Mouse (Mus musculus) neural tube, embryonic 14.5 days (tissue): ENCODE measurements around the gene Usp6nl. TPM values are rescaled to one million over a fixed set of nuclear protein-coding genes. Genes with fewer than 3 reads are reported as not detected.

Experiments used
- ATAC-seq: fragments of 200-750 bp; cut with Nextera tagmentation; 2 replicates; pipeline ENCODE4 v1.8.0; 2017; ENCODE audit warnings: low read depth, mild to moderate bottlenecking, moderate TSS enrichment, moderate library complexity
- H3K27ac ChIP-seq: fragments of 300-500 bp; sonication (generic); 2 replicates; pipeline ENCODE4 v1.5.1; 2014; ENCODE audit warnings: low read depth, mild to moderate bottlenecking, control low read depth, low read length, moderate library complexity, mixed read lengths
- H3K27me3 ChIP-seq: fragments of 300-500 bp; sonication (generic); 2 replicates; pipeline ENCODE4 v1.6.1; 2014; ENCODE audit warnings: low read length; ENCODE audit not compliant: control insufficient read depth, insufficient read depth
- H3K36me3 ChIP-seq: fragments of 300-500 bp; sonication (generic); 2 replicates; pipeline ENCODE4 v1.6.1; 2014; ENCODE audit warnings: low read length, mixed read lengths; ENCODE audit not compliant: control insufficient read depth, insufficient read depth
- H3K4me1 ChIP-seq: fragments of 300-500 bp; sonication (generic); 2 replicates; pipeline ENCODE4 v1.6.1; 2014; ENCODE audit warnings: low read length; ENCODE audit not compliant: control insufficient read depth, insufficient read depth
- H3K4me2 ChIP-seq: fragments of 300-500 bp; sonication (generic); 2 replicates; pipeline ENCODE4 v1.6.1; 2014; ENCODE audit warnings: mild to moderate bottlenecking, low read depth, low read length, control low read depth
- H3K4me3 ChIP-seq: fragments of 300-500 bp; sonication (generic); 2 replicates; pipeline ENCODE4 v1.5.1; 2014; ENCODE audit warnings: low read depth, low read length, control low read depth, mixed read lengths
- H3K9ac ChIP-seq: fragments of 300-500 bp; sonication (generic); replicated peaks from 2 replicates; pipeline ENCODE4 v1.6.1; 2014; ENCODE audit warnings: low read depth, mild to moderate bottlenecking, control low read depth, low read length, mixed read lengths
- H3K9me3 ChIP-seq: fragments of 300-500 bp; sonication (generic); 2 replicates; pipeline ENCODE4 v1.6.1; 2016; ENCODE audit warnings: low read length; ENCODE audit not compliant: control insufficient read depth
- WGBS: fragments of 180-500 bp; shearing (Covaris S2); extraction: QIAGEN DNeasy Blood & Tissue Kit; methylation state at CpG from one replicate; pipeline ENCODE4 v1.1.7; 2014; 5-methylcytosine and 5-hydroxymethylcytosine counted together
- polyA plus RNA-seq: library from polyadenylated mRNA; unstranded; fragments of >200 nt; fragmentation: Nextera tagmentation; extraction: Ambion mirVana; gene quantifications from 2 replicates; pipeline ENCODE4 v1.2.1, GENCODE M21; 2014

Usp6nl gene
- polyA plus RNA-seq, 1 experiment from 2014 or later: 10.0 TPM

DNA sequence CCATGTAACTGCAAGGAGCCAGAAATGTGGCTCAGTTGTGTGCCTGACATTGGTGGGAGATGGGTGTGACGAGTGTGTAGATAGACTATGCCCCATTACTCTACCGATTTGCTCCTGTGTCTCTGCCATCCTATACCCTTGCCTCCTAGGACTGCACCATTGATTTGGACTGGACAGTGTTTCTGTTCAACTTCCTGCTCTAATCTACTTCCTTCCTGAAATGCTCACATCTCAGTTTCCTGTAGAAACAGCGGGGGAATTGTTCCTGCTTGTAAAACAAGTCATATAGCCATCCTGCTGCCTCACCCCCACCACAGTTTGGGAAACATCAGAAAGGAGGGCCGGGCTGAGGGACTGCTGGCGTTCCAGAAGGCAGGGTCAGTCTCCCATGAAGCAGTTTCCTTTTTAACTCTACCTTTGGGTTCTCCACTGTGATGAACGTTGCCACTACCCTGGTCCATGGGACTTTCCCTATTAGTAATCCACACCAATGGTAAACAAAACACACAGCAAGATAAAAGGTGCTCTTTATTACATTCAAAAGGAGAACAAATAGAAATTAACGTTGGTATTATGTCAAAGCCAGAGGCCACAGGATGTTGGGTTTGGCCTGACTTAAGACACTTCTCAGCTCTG lies 27.4 kb upstream of the Usp6nl start:
- Histone ChIP-seq H3K9me3 (no peaks in the 10 kb centered on the region), H3K9ac (no peak overlapping the region), H3K27me3 (no peaks in the 10 kb centered on the region), H3K4me2 (no peak overlapping the region), H3K4me3 (no peak overlapping the region), H3K4me1 (no peaks in the 10 kb centered on the region), H3K36me3 (no peaks in the 10 kb centered on the region), H3K27ac (no peak overlapping the region)
- 63% methylated on average over 7 of the region's 7 CpGs for WGBS
- no peak for ATAC-seq

DNA sequence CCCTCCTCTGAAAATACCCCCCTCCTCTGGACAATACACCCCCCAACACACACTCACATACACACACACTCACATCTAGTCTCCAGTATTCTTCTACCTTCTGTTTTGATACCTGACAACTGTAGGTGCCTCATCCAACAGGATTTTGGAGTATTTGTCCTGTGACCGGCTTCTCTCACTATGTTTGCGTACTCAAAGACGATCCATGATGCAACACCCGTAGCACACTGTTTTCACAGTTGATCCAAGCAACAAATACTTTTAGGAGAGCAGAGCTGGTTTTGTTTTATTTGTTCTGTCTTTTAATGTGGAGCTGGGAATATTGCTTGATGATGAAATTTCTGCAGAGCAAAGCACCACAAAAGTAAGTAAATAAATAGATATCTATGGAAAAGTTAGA lies 17.7 kb upstream of the Usp6nl start:
- ATAC-seq: no peak
- no peak overlapping the region for H3K9ac ChIP-seq
- no peaks in the 10 kb centered on the region for H3K9me3 ChIP-seq
- H3K4me3 ChIP-seq: no peak overlapping the region
- no peak overlapping the region for H3K27ac ChIP-seq
- no peaks in the 10 kb centered on the region for H3K36me3 ChIP-seq
- H3K4me1 ChIP-seq: no peaks in the 10 kb centered on the region
- no peaks in the 10 kb centered on the region for H3K27me3 ChIP-seq
- H3K4me2 ChIP-seq: no peak overlapping the region
- 95% methylated on average over 4 of the region's 4 CpGs for WGBS

GRCm38 (mm10) chr2:6306861-6307260 lies 15.6 kb upstream of the Usp6nl start:
- Histone ChIP-seq H3K27me3 (no peaks in the 10 kb centered on the region), H3K4me2 (no peak overlapping the region), H3K9me3 (no peaks in the 10 kb centered on the region), H3K36me3 (no peaks in the 10 kb centered on the region), H3K4me1 (no peaks in the 10 kb centered on the region), H3K4me3 (no peak overlapping the region), H3K27ac (no peak overlapping the region), H3K9ac (no peak overlapping the region)
- ATAC-seq: no peak
- 77% methylated on average over 3 of the region's 3 CpGs for WGBS

GRCm38 (mm10) chr2:6309373-6309821 lies 13.1 kb upstream of the Usp6nl start:
- no peak overlapping the region for H3K4me3 ChIP-seq
- H3K27ac ChIP-seq: no peak overlapping the region
- no peak overlapping the region for H3K4me2 ChIP-seq
- no peaks in the 10 kb centered on the region for H3K36me3 ChIP-seq
- WGBS: 82% methylated on average over 6 of the region's 6 CpGs
- H3K4me1 ChIP-seq: no peaks in the 10 kb centered on the region
- no peak for ATAC-seq
- no peaks in the 10 kb centered on the region for H3K9me3 ChIP-seq
- H3K9ac ChIP-seq: no peak overlapping the region
- no peaks in the 10 kb centered on the region for H3K27me3 ChIP-seq

DNA sequence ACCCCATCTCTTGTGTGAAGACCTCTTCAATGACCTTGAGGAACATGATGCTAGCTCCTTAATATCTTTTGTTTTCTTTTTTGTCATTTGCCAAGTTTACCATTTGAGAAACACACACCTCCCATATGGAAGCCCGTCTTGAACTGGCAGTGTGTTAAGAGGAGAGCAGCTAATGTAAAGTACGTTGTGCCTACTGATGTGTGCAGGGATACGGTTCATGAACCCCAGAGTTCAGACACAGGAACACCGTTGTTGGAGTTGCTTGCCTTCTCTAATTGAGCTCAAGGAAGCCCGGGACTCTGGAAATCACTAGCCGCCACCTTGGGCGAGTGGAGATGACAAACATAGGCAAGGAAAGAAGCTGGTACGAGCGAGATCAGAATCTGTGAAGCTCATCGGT lies 9.7 kb upstream of the Usp6nl start:
- WGBS: 92% methylated on average over 10 of the region's 10 CpGs
- no peak overlapping the region for H3K9ac ChIP-seq

GRCm38 (mm10) chr2:6313733-6314132 lies 8.7 kb upstream of the Usp6nl start:
- ATAC-seq: no peak
- Histone ChIP-seq H3K4me3 (no peak overlapping the region), H3K36me3 (no peaks in the 10 kb centered on the region), H3K27me3 (no peaks in the 10 kb centered on the region), H3K9me3 (no peaks in the 10 kb centered on the region), H3K27ac (no peak overlapping the region), H3K4me2 (no peak overlapping the region), H3K9ac (no peak overlapping the region), H3K4me1 (no peaks in the 10 kb centered on the region)
- 83% methylated on average over 1 of the region's 1 CpGs for WGBS

More for the DNA sequence above, 9.7 kb upstream of the Usp6nl start:
- no peaks in the 10 kb centered on the region for H3K36me3 ChIP-seq
- no peaks in the 10 kb centered on the region for H3K4me1 ChIP-seq
- H3K9me3 ChIP-seq: no peaks in the 10 kb centered on the region
- H3K27me3 ChIP-seq: no peaks in the 10 kb centered on the region
- no peak overlapping the region for H3K4me2 ChIP-seq
- H3K27ac ChIP-seq: no peak overlapping the region
- no peak overlapping the region for H3K4me3 ChIP-seq
- ATAC-seq: no peak

- 83% methylated on average over 3 of the region's 3 CpGs for WGBS
Measured at GRCm38 (mm10) chr2:6320153-6320552, 2.3 kb upstream of the Usp6nl start.

GRCm38 (mm10) chr2:6321769-6322375 lies 595 bp upstream of the Usp6nl start:
- Histone ChIP-seq H3K36me3 (no peaks in the 10 kb centered on the region), H3K4me1 (peaks cover 13% of the 10 kb centered on the region), H3K9ac (peak overlapping the region; percentile 98), H3K4me2 (peak overlapping the region; percentile 68), H3K4me3 (peak overlapping the region; percentile 90), H3K27ac (peak overlapping the region; percentile 97), H3K9me3 (no peaks in the 10 kb centered on the region), H3K27me3 (no peaks in the 10 kb centered on the region)
- WGBS: 7% methylated on average over 9 of the region's 9 CpGs
- ATAC-seq: no peak

More at GRCm38 (mm10) chr2:6320153-6320552, 2.3 kb upstream of the Usp6nl start:
- Histone ChIP-seq H3K9ac (no peak overlapping the region), H3K27me3 (no peaks in the 10 kb centered on the region), H3K4me2 (no peak overlapping the region), H3K4me1 (peaks cover 10% of the 10 kb centered on the region), H3K27ac (no peak overlapping the region), H3K9me3 (no peaks in the 10 kb centered on the region), H3K4me3 (no peak overlapping the region), H3K36me3 (no peaks in the 10 kb centered on the region)
- ATAC-seq: no peak

DNA sequence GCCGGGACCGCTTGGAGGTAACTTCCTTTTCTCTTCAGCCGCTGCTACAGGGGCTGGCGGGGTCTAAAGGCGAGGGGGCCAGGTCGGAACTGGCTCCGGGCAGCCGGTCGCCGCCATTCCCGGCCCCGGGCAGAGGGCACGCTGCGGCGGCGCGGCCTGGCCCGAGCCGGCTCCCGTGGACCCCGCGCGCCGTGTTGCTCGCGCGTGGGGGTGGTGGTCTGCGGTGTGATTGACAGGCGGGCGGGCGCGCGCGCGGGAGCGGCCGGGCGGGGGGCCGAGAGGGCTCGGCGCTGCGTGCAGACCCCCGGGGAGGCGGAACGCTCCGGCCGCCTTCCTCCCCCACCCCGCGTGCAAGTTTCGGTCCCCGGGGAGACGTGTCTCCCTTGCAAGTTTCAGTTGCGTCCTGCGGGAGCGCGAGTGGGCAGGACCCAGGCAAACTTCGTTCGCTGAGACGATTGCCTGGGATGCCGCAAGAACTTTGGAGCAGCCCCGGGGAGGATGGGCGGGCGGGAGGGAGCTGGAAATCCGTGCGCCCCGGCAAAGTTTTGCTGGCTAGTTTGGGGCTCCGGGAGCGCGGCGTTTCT lies 563 bp downstream of the Usp6nl start:
- 2% methylated on average over 38 of the region's 70 CpGs for WGBS
- H3K9ac ChIP-seq: peak overlapping the region; percentile 98
- H3K4me1 ChIP-seq: peaks cover 13% of the 10 kb centered on the region
- no peaks in the 10 kb centered on the region for H3K27me3 ChIP-seq
- no peaks in the 10 kb centered on the region for H3K36me3 ChIP-seq
- ATAC-seq: peak; percentile 85
- H3K27ac ChIP-seq: peak overlapping the region; percentile 97
- peak overlapping the region; percentile 68 for H3K4me2 ChIP-seq
- H3K9me3 ChIP-seq: no peaks in the 10 kb centered on the region
- peak overlapping the region; percentile 90 for H3K4me3 ChIP-seq
